Mouse (Mus musculus) heart, postnatal 0 days (tissue): Measurements from ENCODE around the gene Ltc4s. TPM values are rescaled to one million over a fixed set of nuclear protein-coding genes. Genes with fewer than 3 reads are reported as not detected.

Experiments used
- ATAC-seq: fragments of 200-750 bp; cut with Nextera tagmentation; 2 replicates; pipeline ENCODE4 v1.8.0; 2017; ENCODE audit warnings: low read depth, moderate number of reproducible peaks, moderate library complexity; ENCODE audit not compliant: insufficient read depth
- DNase-seq: peaks from one replicate; pipeline ENCODE4 v3.0.0-alpha.2; 2016; ENCODE audit warnings: low spot score
- H3K27ac ChIP-seq: fragments of 300-500 bp; sonication (generic); 2 replicates; pipeline ENCODE4 v1.5.1; 2014; ENCODE audit warnings: low read depth, mild to moderate bottlenecking
- H3K27me3 ChIP-seq: fragments of 300-500 bp; sonication (generic); 2 replicates; pipeline ENCODE4 v1.6.1; 2014; ENCODE audit warnings: low read length, mixed read lengths; ENCODE audit not compliant: control insufficient read depth, insufficient read depth
- H3K36me3 ChIP-seq: fragments of 300-500 bp; sonication (generic); replicated peaks from 2 replicates; pipeline ENCODE4 v1.6.1; 2014; ENCODE audit warnings: low read length, mixed read lengths; ENCODE audit not compliant: control insufficient read depth, insufficient read depth
- H3K4me1 ChIP-seq: fragments of 300-500 bp; sonication (generic); 2 replicates; pipeline ENCODE4 v1.6.1; 2014; ENCODE audit warnings: antibody characterized with exemption; ENCODE audit not compliant: control insufficient read depth, insufficient read depth
- H3K4me2 ChIP-seq: fragments of 300-500 bp; sonication (generic); 2 replicates; pipeline ENCODE4 v1.6.1; 2014; ENCODE audit warnings: low read depth, mild to moderate bottlenecking, low read length, moderate library complexity
- H3K4me3 ChIP-seq: fragments of 300-500 bp; sonication (generic); 2 replicates; pipeline ENCODE4 v1.5.1; 2014; ENCODE audit warnings: low read depth, low read length
- H3K9ac ChIP-seq: fragments of 300-500 bp; sonication (generic); replicated peaks from 2 replicates; pipeline ENCODE4 v1.6.1; 2014; ENCODE audit warnings: low read depth, low read length, mixed read lengths
- H3K9me3 ChIP-seq: fragments of 300-500 bp; sonication (generic); replicated peaks from 2 replicates; pipeline ENCODE4 v1.6.1; 2016; ENCODE audit warnings: low read length; ENCODE audit not compliant: control insufficient read depth
- CTCF ChIP-seq: IDR thresholded peaks from 2 replicates; pipeline ENCODE4 v1.5.1; 2016; ENCODE audit warnings: antibody characterized with exemption, control low read depth, low read depth
- EP300 ChIP-seq: IDR thresholded peaks from 2 replicates; pipeline ENCODE4 v1.6.1; 2016; ENCODE audit warnings: antibody characterized with exemption, low read depth
- WGBS: fragments of 180-500 bp; shearing (Covaris S2); extraction: QIAGEN DNeasy Blood & Tissue Kit; methylation state at CpG from one replicate; pipeline ENCODE4 v1.1.7; 2014; 5-methylcytosine and 5-hydroxymethylcytosine counted together
- polyA plus RNA-seq: library from polyadenylated mRNA; unstranded; fragments of >200 nt; fragmentation: Nextera tagmentation; extraction: Ambion mirVana; gene quantifications from 2 replicates; pipeline ENCODE4 v1.2.1, GENCODE M21; 2015
- total RNA-seq: library from RNA; depleted of rRNA; stranded (reverse); fragments of >200 nt; gene quantifications from 2 replicates; pipeline ENCODE4 v1.2.3, GENCODE M21; 2014; ENCODE audit warnings: low replicate concordance

Ltc4s gene
- total and polyA plus RNA-seq, 2 experiments from 2014 or later: 2.2 TPM; not detected in 1

- no peaks in the 10 kb centered on the region for H3K9me3 ChIP-seq
- no peak overlapping the region for H3K4me3 ChIP-seq
- H3K4me1 ChIP-seq: peaks cover 24% of the 10 kb centered on the region
- no peak overlapping the region for H3K9ac ChIP-seq
- no peak overlapping the region for H3K27ac ChIP-seq
- WGBS: 50% methylated on average over 45 of the region's 45 CpGs
- ATAC-seq (no peak), DNase-seq (no peak)
- H3K36me3 ChIP-seq: peaks cover 37% of the 10 kb centered on the region
- H3K27me3 ChIP-seq: no peaks in the 10 kb centered on the region
- H3K4me2 ChIP-seq: peak overlapping the region; percentile 36
- TF ChIP-seq CTCF (no peak), EP300 (no peak)
Observed at GRCm38 (mm10) chr11:50230481-50231304, 7.7 kb downstream of the Ltc4s start.

- ATAC-seq (no peak), DNase-seq (no peak)
- no peak overlapping the region for H3K9ac ChIP-seq
- TF ChIP-seq EP300 (no peak), CTCF (no peak)
- H3K4me1 ChIP-seq: peaks cover 24% of the 10 kb centered on the region
- 0 out of 2 replicates have a peak overlapping the region, but pooled peaks have one; percentile 2 for H3K27ac ChIP-seq
- WGBS: 66% methylated on average over 7 of the region's 7 CpGs
- H3K27me3 ChIP-seq: no peaks in the 10 kb centered on the region
- no peak overlapping the region for H3K4me3 ChIP-seq
- H3K36me3 ChIP-seq: peaks cover 32% of the 10 kb centered on the region
- H3K4me2 ChIP-seq: no peak overlapping the region
- no peaks in the 10 kb centered on the region for H3K9me3 ChIP-seq
Observed at GRCm38 (mm10) chr11:50229252-50229910, 9.0 kb downstream of the Ltc4s start.

GRCm38 (mm10) chr11:50228772-50229171, 9.6 kb downstream of the Ltc4s start:
- Histone ChIP-seq H3K9me3 (no peaks in the 10 kb centered on the region), H3K4me3 (no peak overlapping the region), H3K9ac (no peak overlapping the region), H3K36me3 (peaks cover 28% of the 10 kb centered on the region), H3K4me2 (no peak overlapping the region), H3K27ac (0 out of 2 replicates have a peak overlapping the region, but pooled peaks have one; percentile 2), H3K27me3 (no peaks in the 10 kb centered on the region), H3K4me1 (peaks cover 24% of the 10 kb centered on the region)
- ATAC-seq (no peak), DNase-seq (no peak)
- TF ChIP-seq EP300 (no peak), CTCF (no peak)
- 53% methylated on average over 3 of the region's 3 CpGs for WGBS

GRCm38 (mm10) chr11:50227736-50228135, 10.7 kb downstream of the Ltc4s start:
- DNase-seq (no peak), ATAC-seq (no peak)
- Histone ChIP-seq H3K4me3 (no peak overlapping the region), H3K9ac (no peak overlapping the region), H3K9me3 (no peaks in the 10 kb centered on the region), H3K4me2 (0 out of 2 replicates have a peak overlapping the region, but pooled peaks have one; percentile 77), H3K27me3 (no peaks in the 10 kb centered on the region), H3K4me1 (peaks cover 24% of the 10 kb centered on the region), H3K36me3 (peaks cover 17% of the 10 kb centered on the region), H3K27ac (peak overlapping the region; percentile 84; the same call in 1 of the 2 replicates)
- 88% methylated on average over 4 of the region's 4 CpGs for WGBS
- no peak for TF ChIP-seq EP300
- no peak for TF ChIP-seq CTCF

- peak overlapping the region; percentile 84 for H3K27ac ChIP-seq
- no peak for DNase-seq
- H3K36me3 ChIP-seq: peaks cover 12% of the 10 kb centered on the region
- peak overlapping the region; percentile 87; the same call in 1 of the 2 replicates for H3K9ac ChIP-seq
- TF ChIP-seq EP300 (no peak), CTCF (no peak)
- no peak for ATAC-seq
- H3K4me1 ChIP-seq: peaks cover 24% of the 10 kb centered on the region
- 59% methylated on average over 3 of the region's 3 CpGs for WGBS
- H3K4me3 ChIP-seq: peak overlapping the region; percentile 75; the same call in 1 of the 2 replicates
- H3K4me2 ChIP-seq: peak overlapping the region; percentile 77
- H3K27me3 ChIP-seq: no peaks in the 10 kb centered on the region
- no peaks in the 10 kb centered on the region for H3K9me3 ChIP-seq
Observed at GRCm38 (mm10) chr11:50227226-50227625, 11.2 kb downstream of the Ltc4s start.
